Mouse (Mus musculus) NIH3T3 (cell line): ENCODE measurements around the gene Ap1b1.

Source experiments
- DNase-seq: peaks from one replicate; pipeline ENCODE4 v3.0.0-alpha.2; 2012; ENCODE audit warnings: low read depth

Gene Ap1b1

DNA sequence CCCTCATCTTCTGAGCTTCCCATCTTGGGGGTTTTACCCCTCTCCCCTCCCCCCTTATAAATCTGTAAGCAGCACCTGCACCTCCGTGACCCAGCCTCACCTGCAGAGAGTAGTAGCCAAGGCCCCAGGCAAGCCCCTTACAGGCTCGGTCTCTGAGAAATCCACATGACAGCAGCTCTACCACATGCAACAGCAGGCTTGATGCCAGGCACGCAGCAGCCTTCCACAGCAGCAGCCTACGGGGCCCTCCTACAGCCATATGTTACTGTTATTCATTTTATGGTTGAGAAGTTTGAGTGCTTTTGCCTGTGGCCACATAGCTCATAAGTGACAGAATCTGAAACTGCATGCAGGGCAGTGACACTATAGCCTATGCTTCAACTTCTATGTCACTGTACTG lies 48.8 kb downstream of the Ap1b1 start:
- DNase-seq: no peak

DNA sequence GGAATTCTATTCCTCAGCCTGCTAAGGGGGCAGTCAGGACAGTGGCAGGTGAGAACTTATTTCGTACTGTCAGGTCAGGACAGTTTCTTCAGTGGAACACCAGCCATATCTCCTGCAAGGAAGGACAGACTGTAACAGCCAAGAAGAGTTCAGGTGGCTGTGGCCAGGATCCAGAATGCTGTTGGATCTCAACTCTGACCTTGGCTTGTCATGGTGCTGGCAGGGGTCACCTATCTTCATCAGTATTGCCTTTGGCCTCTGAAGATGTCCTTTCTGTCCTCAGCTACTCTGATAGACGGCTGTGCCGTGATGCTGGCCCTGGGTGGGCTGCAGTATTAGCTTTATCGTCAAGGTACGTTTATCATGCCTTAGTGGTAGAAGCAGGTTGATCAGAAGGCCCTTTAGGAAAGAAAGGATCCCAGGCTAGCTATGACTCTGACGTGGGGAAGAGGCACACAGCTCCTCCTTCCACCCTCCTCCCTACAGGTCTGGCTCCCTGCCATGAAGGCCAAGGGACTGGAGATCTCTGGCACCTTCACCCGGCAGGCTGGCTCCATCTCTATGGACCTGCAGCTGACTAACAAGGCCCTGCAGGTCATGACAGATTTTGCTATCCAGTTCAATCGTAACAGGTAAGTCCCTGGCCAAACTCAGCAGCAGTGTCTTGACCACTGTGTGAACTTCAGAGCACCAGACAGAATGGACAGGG lies 50.7 kb downstream of the Ap1b1 start:
- DNase-seq: no peak

DNA sequence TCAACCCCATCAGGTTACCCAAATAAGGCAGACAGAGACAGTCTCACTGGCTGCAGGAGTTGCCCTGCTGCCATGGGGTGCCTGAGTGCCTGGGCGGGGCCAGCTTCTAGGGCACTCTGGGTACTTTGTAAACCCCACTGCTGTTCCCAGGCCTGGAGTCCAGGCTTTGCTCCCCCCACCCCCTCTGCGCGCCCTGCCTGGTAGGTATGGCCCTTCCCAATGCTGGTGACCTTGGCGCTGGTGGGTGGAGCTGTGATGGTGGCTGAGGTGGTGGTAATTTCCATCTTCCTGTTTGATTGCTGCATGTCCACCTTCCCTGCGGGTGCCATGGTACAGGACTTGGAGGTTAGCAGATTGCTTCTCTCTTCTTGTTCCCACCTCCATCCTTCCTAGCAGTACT lies 54.0 kb downstream of the Ap1b1 start:
- DNase-seq: no peak

DNA sequence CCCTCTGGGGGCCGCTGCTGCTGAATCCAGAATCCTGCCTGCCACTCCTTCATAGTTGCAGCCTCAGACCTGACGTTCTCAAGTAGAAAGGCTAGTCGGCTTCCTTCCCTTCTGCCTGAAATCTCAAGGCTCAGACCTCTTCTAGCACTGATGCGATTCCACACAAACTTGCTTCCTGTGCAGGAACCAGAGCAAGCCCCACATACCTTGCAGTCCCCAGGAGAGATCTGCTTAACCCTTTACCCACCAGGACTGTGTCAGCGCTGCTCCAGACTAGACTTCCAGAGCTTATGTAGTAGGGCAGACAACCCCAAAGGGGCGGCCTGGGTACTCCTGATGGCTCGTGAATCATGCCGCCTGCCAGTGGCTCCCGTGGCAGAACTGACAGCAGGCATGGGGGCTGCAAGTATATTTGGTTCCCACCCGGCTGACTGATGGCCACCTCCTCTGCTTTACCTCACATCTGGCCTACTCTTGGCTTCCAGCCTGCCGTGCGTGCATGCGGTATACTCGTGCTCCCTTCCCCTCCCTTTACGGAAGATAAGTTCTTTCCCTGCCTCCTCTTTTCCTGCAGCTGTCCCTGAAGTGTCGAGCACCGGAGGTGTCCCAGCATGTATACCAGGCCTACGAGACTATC lies 54.6 kb downstream of the Ap1b1 start:
- DNase-seq: no peak

DNA sequence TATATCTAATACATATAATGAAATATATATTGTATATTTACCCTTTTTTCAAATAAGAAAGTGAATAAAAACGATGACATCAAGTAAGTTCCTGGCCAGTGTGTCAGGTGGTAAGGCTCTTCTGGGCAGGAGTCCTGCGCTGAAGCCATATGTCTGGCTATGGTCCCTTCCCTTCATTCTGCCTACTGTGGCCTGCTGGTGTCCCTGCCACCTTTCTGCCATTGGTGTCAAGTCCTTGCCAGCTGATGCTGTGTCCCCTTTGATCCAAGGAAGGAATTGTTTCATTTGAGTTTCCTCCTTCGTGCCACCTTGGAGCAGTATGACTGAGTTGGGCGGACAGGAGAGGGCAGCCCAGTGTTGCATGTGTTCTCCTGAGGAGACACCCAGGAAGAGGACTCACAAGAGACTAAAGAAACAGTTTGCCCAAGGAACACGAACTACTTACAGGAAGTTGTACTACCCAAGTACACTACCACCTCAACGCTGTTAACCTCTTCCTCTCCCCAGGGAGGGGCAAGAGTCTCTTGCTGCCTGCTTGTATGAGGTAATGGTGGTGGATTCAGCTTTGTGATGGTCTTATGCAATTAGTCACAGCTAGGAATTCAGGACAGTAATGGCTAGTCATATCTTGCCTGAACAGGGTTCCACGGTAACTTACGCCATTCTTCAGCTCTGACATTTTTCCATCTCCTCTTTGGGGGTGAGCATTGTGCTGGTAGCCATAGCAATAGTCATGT lies 56.2 kb downstream of the Ap1b1 start:
- no peak for DNase-seq

DNA sequence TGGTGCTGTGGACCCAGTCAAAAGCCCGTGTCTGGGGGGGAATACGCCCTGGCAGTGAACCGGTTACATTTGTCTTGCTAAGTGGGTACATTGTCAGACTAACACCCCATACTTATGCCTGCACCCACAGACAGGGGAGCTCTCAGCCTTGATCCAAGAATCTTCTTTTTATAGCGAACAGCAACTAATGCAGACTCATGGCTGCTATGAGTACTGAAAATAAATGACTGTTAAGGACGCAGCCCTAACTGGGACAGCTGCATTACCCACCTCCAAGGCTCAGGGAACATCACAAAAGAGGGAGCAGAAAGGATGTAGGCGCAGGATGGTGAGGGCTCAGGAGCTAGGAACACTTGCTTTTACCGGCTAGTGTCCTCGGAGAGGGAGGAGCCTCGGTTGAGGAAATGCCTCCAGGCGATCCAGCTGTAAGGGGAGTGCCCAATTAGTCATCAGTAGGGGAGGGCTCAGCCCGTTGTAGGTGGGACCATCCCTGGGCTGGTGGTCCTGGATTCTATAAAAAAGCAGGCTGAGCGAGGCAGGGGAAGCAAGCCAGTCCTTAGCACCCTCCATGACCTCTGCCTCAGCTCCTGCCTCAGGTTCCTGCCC lies 59.8 kb downstream of the Ap1b1 start:
- peak; percentile 46 for DNase-seq

DNA sequence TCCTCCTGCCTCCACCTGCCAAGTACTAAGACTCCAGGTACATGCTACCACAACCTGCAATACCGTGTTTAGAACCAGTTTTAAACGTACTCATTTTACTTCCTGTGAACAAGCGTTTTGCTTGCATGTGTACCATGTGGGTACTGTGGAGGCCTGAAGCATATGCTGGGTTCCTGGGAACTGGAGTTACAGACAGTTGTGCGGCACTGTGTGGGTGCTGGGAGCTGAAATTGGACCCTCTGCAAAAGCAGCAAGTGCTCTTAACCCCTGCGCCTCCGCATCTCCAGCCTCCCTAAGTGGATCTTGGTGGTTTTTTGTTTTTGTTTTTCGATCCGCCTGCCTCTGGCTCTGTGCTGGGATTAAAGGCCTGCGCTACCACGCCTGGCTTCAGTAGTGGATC lies 65.0 kb downstream of the Ap1b1 start:
- no peak for DNase-seq

DNA sequence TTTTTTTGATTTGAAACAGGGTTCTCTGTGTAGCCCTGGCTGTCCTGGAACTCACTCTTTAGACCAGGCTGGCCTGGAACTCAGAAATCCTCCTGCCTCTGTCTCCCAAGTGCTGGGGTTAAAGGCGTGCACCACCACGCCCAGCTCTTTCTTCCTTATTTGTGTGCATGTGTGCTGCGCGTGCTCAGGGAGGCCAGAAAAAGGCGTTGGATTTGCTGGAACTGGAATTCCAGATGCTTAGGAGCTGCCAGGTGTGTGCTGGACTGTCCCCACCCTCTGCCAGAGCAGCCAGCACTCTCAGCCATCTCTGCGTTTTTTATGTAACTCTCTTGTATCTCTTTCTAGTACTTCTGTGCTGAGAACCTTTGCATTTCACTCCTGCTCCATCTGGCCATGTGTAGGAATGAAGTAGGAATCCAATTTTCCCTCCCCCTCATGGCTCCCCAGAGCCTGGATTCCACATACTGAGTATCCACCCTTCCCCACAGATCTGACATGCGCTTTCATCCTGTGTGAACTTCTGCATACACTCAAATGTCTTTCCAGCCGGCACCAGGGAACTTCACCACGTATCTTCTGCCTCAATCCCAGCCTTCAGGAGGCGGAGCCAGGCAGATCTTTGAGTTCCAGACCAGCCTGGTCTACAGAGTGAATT lies 65.7 kb downstream of the Ap1b1 start:
- DNase-seq: no peak

DNA sequence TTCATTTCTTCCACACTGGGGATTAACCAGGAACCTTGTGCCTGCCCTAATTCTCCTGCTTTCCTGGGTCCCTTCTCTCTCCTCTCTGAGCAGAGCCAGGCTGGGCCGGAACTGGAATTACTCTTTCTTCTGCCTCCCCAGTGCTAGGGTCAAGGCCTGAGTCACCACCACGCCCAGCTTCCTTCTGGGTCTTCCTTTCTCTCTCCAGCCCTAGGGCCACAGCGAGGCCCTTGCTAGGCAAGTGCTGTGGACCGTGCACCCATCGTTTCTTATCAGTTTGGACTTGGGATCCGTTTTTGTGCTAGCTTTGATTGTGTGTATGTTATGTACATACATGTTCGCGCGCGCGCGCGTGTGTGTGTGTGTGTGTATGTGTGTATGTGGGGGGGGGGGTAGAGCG lies 67.5 kb downstream of the Ap1b1 start:
- no peak for DNase-seq

DNA sequence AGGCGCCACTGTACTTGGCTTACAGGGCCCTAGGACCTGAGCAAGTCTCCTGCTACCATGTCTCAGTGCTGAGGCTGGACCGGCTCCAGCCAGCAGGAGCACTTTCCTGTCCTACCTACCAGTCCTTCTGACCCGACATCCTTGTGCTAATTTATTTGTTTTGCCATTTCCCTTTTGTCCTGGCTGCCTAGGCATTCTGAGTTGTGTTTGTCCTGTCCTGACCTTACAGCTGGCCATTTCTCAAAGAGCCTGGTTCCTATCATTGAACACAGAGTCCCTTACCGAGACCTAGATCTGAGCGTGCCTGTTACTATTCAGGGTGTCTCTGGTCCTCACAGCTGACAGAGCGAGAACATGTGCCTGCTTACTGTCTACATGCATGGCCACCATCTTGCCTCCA lies 68.2 kb downstream of the Ap1b1 start:
- no peak for DNase-seq

DNA sequence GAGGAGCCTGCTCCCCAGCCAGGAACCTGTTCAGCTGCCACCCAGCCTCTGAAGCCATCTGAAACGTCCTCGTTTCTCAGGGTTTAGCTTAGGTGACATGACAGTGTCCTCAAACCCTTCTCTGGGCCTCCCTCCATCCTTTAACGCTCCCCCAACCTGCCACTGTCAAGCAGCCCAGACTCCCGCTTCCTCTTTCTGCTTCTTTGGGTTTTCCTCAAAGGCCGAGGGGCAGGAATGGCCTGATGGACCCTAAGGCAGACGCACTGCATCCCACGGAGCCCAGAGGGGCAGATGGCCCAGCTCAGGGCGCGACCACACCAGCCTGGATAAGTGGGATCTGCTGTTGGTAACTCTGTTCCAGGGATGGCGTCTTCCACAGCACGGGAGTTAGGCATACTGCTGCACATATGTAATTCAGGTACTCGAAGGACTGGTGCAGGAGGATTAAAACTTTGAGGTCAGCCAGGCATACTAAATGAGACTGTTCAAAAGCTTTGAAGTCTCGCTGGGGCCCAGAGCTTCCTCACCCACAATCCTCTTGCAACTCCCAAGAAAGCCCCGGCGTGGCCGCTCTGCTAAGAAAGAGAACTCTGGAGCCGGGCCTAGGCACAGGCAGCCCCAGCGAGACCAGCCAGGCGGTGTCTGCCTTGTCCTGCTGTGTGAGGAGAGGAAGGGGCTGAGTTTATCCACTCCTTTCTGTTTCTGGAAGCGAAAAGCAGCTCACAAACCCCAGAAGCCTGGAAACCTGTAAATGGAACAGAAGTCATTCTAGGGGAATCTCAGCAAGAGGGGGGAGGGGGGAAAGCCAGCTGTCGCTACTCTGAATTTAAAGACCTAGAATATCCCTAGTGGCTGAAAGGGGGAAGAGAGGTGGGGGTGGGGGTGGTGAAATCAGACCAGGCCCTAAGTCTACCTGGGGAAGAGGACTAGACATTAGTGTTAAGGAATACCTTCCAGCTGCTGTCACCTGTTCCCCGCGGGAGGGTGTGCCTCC lies 69.6 kb downstream of the Ap1b1 start:
- DNase-seq: no peak

DNA sequence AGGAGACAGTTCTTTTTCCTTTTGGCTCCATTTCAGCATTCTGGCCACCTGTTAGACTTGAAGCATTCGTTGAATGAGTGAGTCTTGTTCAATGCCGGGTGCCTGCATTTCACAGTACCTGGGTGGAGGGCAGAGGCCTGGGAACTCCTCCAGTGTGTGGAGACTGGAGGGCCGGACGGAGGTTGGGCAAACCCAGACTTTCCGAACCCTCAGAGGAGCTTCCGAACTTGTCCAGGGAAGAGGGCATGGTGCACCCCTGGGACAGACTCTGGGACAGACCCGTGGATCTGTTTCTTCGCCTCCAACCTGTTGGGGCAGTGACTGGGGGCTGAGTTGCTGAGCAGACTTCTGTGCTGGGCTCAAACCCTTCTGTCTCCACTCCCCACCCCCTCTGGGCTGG lies 70.4 kb downstream of the Ap1b1 start:
- no peak for DNase-seq

DNA sequence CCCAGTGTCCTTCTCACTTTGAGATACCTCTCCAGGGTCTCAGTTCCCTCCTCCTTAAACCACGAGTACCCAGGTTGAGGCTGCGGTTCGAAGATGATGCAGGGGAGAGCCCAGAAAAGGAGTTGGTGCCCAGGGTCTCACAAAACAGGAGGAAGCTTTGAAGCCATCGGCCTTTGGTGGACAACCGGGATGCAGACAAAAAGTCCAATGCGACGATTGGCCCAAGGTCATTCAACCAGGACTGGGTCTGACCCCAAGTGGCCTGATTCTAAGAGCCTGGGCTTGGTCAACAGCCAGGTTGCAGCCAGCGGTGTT lies 70.9 kb downstream of the Ap1b1 start:
- DNase-seq: no peak

DNA sequence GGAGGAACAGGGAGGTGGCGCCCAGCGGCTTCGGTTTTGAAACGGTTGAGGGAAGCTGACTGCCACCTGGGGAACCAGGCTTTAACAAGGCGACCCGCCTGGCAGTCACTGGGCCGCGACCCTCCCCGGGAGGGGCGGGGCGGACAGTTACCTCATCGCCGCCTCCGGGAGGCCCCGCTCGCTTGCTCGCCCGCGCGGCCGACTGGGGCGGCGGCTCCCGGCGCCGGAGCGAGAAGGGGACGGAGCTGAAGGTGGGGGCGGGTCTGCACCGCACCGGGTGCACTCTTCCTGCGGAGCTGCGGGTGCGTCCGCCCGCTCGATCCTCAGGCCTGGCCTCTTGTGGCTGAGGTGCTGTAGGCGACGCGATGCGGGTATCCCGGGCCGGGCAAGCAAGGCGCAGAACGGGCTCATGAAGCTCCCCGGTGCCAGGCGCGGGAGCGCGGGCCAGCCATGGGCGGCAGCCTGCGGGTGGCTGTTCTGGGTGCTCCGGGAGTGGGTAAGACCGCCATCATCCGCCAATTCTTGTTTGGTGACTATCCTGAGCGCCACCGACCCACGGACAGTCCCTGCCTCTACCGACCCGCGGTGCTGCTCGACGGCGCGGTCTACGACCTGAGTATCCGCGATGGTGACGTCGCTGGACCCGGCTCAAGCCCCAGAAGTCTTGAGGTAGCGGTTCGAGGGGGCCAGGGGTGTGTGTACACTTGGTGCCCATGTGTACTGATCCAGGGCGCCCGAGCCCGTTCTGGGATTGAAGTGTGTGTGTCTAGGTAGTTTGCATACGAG lies 71.4 kb downstream of the Ap1b1 start, which contains the start of gene Rasl10a:
Gene Rasl10a, plus strand, starts transcription at position 273 of the 786 bp plus-strand sequence.
- DNase-seq: no peak

DNA sequence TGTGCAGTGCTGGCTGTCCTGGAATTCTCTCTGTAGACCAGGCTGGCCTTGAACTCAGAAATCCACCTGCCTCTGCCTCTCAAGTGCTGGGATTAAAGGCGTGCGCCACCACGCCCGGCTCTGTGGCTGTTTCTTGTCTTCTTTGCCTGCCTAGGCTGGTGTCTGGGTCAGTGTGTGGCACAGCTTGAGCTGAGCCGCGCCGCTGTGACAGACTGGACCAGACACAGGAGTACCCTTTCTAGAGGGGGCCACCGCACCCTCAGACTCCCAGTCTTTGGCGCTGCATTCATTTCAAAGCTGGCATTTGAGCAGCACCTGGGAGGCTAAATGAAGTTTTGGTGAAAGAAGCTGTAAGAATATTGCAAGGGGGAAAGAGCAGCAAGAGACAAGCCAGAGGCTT lies 72.2 kb downstream of the Ap1b1 start:
- DNase-seq: no peak

DNA sequence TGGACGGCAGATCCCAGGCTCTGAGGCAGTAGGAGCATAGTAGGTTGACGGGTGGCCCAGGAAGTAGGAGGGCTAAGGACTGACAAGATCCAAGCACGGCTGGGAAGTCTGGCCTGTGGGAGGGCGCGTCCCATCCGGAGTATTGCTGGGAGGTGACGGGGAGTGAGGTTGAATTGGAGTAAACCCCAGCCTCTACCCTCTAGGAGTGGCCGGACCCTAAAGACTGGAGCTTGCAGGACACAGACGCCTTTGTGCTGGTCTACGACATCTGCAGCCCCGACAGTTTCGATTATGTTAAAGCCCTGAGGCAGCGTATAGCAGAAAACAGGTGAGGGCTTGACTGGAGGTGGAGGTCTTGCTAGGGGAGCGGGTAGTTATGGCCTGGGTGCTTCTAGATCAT lies 72.6 kb downstream of the Ap1b1 start:
- no peak for DNase-seq

DNA sequence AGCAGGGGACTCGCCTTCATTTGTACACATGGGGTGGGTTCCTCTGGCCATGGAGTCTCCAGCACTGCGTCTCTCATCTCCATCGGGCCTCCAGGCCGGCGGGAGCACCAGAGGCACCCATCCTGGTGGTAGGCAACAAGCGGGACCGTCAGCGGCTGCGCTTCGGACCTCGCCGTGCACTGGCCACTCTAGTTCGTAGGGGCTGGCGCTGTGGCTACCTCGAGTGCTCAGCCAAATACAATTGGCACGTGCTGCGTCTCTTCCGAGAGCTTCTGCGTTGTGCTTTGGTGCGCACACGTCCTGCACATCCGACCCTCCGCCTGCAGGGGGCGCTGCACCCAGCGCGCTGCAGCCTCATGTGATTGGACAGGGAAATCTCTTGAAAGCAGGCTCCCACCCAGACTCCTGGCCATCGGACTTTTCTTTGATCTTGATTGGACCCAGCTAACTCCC lies 73.1 kb downstream of the Ap1b1 start:
- no peak for DNase-seq

DNA sequence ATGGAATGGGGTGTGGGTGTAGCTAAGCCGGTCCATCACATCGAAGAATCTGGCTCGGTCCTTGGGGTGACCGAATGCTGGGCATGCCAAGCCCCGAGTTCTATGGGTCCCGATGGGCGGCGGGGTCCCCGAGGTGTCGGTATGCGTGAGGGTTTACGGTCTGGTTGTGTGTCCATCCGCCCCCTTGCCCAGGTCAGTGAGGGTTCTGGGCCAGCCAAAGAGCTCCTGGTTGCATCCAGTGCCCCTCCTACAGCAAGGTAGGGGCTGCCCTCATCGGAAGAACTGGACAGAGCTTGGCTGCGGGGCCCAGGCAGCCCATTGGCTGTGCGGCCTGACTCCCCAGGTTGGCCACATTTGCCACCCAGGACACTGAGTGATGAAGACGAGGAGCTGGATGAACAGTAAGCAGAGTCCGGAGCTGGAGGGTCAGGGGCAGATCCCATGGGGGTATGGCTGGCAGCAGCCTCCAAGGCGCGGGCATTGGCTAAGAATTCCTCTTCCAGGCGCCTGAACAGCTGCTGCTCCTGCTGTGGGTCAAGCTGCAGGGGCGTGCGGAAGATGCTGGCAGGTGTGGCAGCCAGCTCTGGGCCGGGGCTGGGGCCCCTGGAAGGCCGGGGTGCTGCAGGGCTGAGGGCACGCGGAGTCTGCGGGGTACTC lies 74.3 kb downstream of the Ap1b1 start:
- no peak for DNase-seq

DNA sequence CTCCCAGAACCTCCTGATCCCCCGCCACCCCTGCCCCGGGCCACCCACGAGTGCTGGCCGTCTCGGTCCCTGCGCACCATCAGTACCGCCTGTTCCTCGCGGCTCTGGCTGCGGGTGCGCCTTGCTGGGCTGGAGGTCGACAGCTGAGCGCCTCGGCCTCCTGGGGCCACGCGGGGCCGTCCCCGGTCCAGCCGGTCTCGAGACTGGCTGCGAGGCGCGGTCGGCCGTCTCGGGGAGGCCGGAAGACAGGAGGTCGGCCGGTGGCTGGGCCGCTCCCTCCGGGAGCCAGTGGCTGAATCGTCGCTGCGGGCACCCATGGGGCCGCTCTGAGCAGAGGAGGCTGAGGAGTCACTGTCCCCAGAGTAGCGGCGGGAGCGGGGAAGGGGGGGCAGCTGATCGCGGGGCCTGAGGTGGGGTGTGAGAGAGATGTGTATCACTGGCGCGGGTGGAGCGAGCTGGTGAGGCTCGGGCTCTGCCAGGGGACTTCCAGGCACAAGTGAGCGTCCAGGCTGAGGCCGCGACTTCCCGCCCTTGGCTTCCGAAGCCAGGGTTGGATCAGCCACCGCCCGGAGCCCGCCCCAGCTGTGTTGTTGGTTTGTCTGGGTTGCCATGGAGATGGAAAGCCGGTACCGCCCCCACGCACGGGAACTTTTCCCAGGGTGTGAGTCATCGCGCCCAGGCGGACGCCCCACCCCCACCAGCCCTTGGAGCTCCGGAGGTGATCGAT lies 75.0 kb downstream of the Ap1b1 start:
- DNase-seq: peak; percentile 90
